Mouse (Mus musculus) stomach, embryonic 15.5 days (tissue): ENCODE data around the gene Slc4a4. TPM values are rescaled to one million over a fixed set of nuclear protein-coding genes. Genes with fewer than 3 reads are reported as not detected.

Source experiments
- ATAC-seq: fragments of 200-750 bp; cut with Nextera tagmentation; 2 replicates; pipeline ENCODE4 v1.8.0; 2017; ENCODE audit warnings: low read depth, moderate number of reproducible peaks, moderate TSS enrichment; ENCODE audit not compliant: insufficient read depth, low FRiP score
- H3K27ac ChIP-seq: fragments of 300-500 bp; sonication (generic); 2 replicates; pipeline ENCODE4 v1.5.1; 2015; ENCODE audit warnings: mild to moderate bottlenecking, inconsistent platforms
- H3K27me3 ChIP-seq: fragments of 300-500 bp; sonication (generic); replicated peaks from 2 replicates; pipeline ENCODE4 v1.6.1; 2015; ENCODE audit warnings: inconsistent platforms
- H3K36me3 ChIP-seq: fragments of 300-500 bp; sonication (generic); 2 replicates; pipeline ENCODE4 v1.6.1; 2015; ENCODE audit warnings: inconsistent platforms
- H3K4me1 ChIP-seq: fragments of 300-500 bp; sonication (generic); 2 replicates; pipeline ENCODE4 v1.6.1; 2015; ENCODE audit warnings: inconsistent platforms
- H3K4me2 ChIP-seq: fragments of 300-500 bp; sonication (generic); 2 replicates; pipeline ENCODE4 v1.6.1; 2015; ENCODE audit warnings: mild to moderate bottlenecking, inconsistent platforms
- H3K4me3 ChIP-seq: fragments of 300-500 bp; sonication (generic); replicated peaks from 2 replicates; pipeline ENCODE4 v1.5.1; 2015; ENCODE audit warnings: inconsistent platforms
- H3K9ac ChIP-seq: fragments of 300-500 bp; sonication (generic); 2 replicates; pipeline ENCODE4 v1.6.1; 2015; ENCODE audit warnings: inconsistent platforms
- H3K9me3 ChIP-seq: fragments of 300-500 bp; sonication (generic); 2 replicates; pipeline ENCODE4 v1.6.1; 2016; ENCODE audit warnings: inconsistent platforms
- WGBS: fragments of 180-500 bp; shearing (Covaris S2); methylation state at CpG from one replicate; pipeline ENCODE4 v1.1.7; 2015; 5-methylcytosine and 5-hydroxymethylcytosine counted together
- polyA plus RNA-seq: library from polyadenylated mRNA; unstranded; fragments of >200 nt; fragmentation: Nextera tagmentation; extraction: Ambion mirVana; gene quantifications from 2 replicates; pipeline ENCODE4 v1.2.1, GENCODE M21; 2015

Slc4a4 gene
- polyA plus RNA-seq, 1 experiment from 2014 or later, result 4.3 TPM

- Histone ChIP-seq H3K9ac (no peak overlapping the region), H3K4me3 (no peak overlapping the region), H3K4me1 (no peaks in the 10 kb centered on the region), H3K4me2 (peak overlapping the region; percentile 6; the same call in 1 of the 2 replicates), H3K27me3 (no peaks in the 10 kb centered on the region), H3K27ac (peak overlapping the region; percentile 60), H3K9me3 (no peaks in the 10 kb centered on the region), H3K36me3 (no peaks in the 10 kb centered on the region)
- 59% methylated on average over 6 of the region's 6 CpGs for WGBS
- ATAC-seq, result 0 out of 2 replicates have a peak, but pooled peaks have one; percentile 9
Observed at GRCm38 (mm10) chr5:89218709-89219108, 332.1 kb downstream of the Slc4a4 start.

DNA sequence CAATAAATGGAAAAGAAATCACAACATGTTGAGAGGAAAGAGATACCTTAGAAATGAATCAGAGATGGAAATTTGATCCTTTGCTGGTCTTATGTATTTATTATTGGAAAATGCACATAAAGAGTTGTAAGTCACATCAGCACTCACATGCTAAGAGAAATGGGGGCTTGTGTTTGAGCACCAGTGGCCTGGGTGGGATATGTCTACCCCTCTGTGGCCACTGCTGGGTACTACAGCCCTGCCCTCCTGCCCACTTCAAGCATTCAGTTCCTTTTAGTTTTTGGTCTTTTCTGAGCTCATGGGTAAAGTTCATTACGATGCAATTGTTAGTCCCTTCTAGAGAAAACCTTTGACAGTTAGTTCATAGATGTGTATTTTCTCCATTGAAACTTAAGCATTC lies 335.0 kb downstream of the Slc4a4 start:
- no peak for ATAC-seq
- H3K27ac ChIP-seq, result no peak overlapping the region
- no peak overlapping the region for H3K9ac ChIP-seq
- 61% methylated on average over 1 of the region's 1 CpGs for WGBS
- H3K4me2 ChIP-seq, result no peak overlapping the region
- no peak overlapping the region for H3K4me3 ChIP-seq
- H3K27me3 ChIP-seq, result no peaks in the 10 kb centered on the region
- H3K36me3 ChIP-seq, result no peaks in the 10 kb centered on the region
- no peaks in the 10 kb centered on the region for H3K4me1 ChIP-seq
- no peaks in the 10 kb centered on the region for H3K9me3 ChIP-seq

- no peak overlapping the region for H3K4me3 ChIP-seq
- no peaks in the 10 kb centered on the region for H3K27me3 ChIP-seq
- 42% methylated on average over 10 of the region's 10 CpGs for WGBS
- no peaks in the 10 kb centered on the region for H3K4me1 ChIP-seq
- H3K9me3 ChIP-seq, result no peaks in the 10 kb centered on the region
- no peak overlapping the region; the same call in 1 of the 2 replicates for H3K27ac ChIP-seq
- no peaks in the 10 kb centered on the region for H3K36me3 ChIP-seq
- no peak for ATAC-seq
- no peak overlapping the region for H3K4me2 ChIP-seq
- no peak overlapping the region for H3K9ac ChIP-seq
Observed at GRCm38 (mm10) chr5:89223061-89223740, 336.6 kb downstream of the Slc4a4 start.

DNA sequence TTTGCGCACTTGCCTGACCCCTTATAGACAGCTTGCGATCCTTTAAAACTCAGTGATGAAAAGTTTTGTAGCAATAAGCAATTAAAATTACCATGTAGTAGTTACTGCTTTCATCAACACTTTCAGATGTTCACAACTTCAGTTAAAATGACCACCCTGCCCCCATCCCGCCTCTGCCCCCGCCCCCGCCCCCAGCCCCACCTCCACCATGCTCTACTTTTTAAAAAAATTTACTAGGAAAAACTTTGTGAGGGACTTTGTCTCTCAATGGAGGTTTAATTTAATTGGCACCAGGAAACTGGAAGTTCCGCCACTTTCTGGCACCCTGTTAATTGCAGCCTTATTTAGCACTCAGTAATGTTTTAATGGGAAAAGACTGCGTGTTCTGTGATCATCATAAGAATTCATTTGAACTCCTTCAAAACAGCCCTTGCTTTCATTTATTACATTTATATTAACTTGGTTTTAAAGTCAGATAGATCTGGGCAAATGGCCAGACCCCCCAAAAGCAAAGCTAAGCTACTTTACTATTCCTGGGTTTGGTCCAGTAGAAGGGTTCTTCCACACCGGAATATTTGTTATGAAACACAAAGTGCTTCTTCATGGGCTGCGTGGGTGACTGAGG lies 337.2 kb downstream of the Slc4a4 start:
- WGBS, result 61% methylated on average over 9 of the region's 9 CpGs
- Histone ChIP-seq H3K4me1 (no peaks in the 10 kb centered on the region), H3K36me3 (no peaks in the 10 kb centered on the region), H3K27me3 (no peaks in the 10 kb centered on the region), H3K27ac (no peak overlapping the region; the same call in 1 of the 2 replicates), H3K9me3 (no peaks in the 10 kb centered on the region), H3K4me3 (no peak overlapping the region), H3K9ac (no peak overlapping the region), H3K4me2 (no peak overlapping the region)
- ATAC-seq, result no peak

DNA sequence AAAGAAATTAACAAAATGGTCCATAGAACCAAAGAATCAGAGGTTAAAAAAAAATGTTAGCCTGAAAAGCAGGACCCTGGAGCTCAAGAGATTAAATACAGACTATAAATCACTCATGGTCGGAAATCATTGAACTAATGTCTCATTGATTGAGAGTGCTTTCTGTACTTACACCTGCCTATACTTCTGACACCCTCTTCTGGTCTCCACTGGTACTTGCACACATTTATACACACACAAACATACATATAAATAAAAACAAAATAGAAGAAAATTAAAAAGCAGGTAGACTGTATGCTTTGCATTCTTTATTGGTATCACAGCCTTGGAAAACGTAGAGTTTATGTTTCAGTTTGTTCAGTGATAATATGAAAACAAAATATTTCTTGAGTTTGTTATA lies 341.3 kb downstream of the Slc4a4 start:
- no peak overlapping the region for H3K4me3 ChIP-seq
- no peak overlapping the region for H3K4me2 ChIP-seq
- H3K9me3 ChIP-seq, result no peaks in the 10 kb centered on the region
- no peak overlapping the region for H3K9ac ChIP-seq
- no peak for ATAC-seq
- 69% methylated on average over 2 of the region's 2 CpGs for WGBS
- no peaks in the 10 kb centered on the region for H3K36me3 ChIP-seq
- no peaks in the 10 kb centered on the region for H3K4me1 ChIP-seq
- H3K27me3 ChIP-seq, result no peaks in the 10 kb centered on the region
- no peak overlapping the region for H3K27ac ChIP-seq

DNA sequence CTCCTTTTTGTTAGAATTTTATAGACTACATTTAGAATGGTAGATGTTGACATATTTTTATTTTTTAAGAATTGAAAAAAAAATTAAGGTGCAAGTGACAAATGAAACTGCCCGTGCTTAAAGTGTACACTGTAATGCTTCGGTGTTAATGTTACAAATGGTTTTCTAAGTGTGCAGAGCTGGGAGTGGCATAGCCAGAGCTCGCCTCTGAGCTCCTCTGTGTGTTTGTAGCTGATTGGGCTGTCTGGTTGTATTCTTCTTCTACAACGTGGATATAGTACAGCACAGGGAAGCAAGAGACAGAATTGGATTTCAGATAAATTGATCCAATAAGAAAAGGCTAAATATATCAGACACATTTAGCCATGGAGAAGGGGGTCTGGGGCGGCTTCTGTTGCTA lies 343.0 kb downstream of the Slc4a4 start:
- Histone ChIP-seq H3K27ac (no peak overlapping the region), H3K36me3 (no peaks in the 10 kb centered on the region), H3K4me2 (no peak overlapping the region), H3K4me1 (no peaks in the 10 kb centered on the region), H3K4me3 (no peak overlapping the region), H3K27me3 (no peaks in the 10 kb centered on the region), H3K9ac (no peak overlapping the region), H3K9me3 (no peaks in the 10 kb centered on the region)
- ATAC-seq, result no peak
- WGBS, result 41% methylated on average over 5 of the region's 5 CpGs

- no peak for ATAC-seq
- H3K4me3 ChIP-seq, result no peak overlapping the region
- no peak overlapping the region for H3K4me2 ChIP-seq
- no peaks in the 10 kb centered on the region for H3K27me3 ChIP-seq
- 76% methylated on average over 7 of the region's 7 CpGs for WGBS
- no peaks in the 10 kb centered on the region for H3K4me1 ChIP-seq
- no peaks in the 10 kb centered on the region for H3K36me3 ChIP-seq
- H3K9me3 ChIP-seq, result no peaks in the 10 kb centered on the region
- no peak overlapping the region for H3K9ac ChIP-seq
- no peak overlapping the region for H3K27ac ChIP-seq
Observed at GRCm38 (mm10) chr5:89232313-89232712, 345.7 kb downstream of the Slc4a4 start.

- no peaks in the 10 kb centered on the region for H3K36me3 ChIP-seq
- H3K4me3 ChIP-seq, result no peak overlapping the region
- no peaks in the 10 kb centered on the region for H3K9me3 ChIP-seq
- no peaks in the 10 kb centered on the region for H3K27me3 ChIP-seq
- H3K27ac ChIP-seq, result no peak overlapping the region
- no peaks in the 10 kb centered on the region for H3K4me1 ChIP-seq
- no peak for ATAC-seq
- 77% methylated on average over 5 of the region's 5 CpGs for WGBS
- H3K4me2 ChIP-seq, result no peak overlapping the region
- H3K9ac ChIP-seq, result no peak overlapping the region
Observed at GRCm38 (mm10) chr5:89251806-89252205, 365.2 kb downstream of the Slc4a4 start.

- H3K4me3 ChIP-seq, result no peak overlapping the region
- no peaks in the 10 kb centered on the region for H3K36me3 ChIP-seq
- no peak overlapping the region for H3K27ac ChIP-seq
- H3K9me3 ChIP-seq, result no peaks in the 10 kb centered on the region
- 90% methylated on average over 9 of the region's 9 CpGs for WGBS
- no peak for ATAC-seq
- H3K4me2 ChIP-seq, result no peak overlapping the region
- no peaks in the 10 kb centered on the region for H3K4me1 ChIP-seq
- no peak overlapping the region for H3K9ac ChIP-seq
- no peaks in the 10 kb centered on the region for H3K27me3 ChIP-seq
Observed at GRCm38 (mm10) chr5:89259804-89260492, 373.3 kb downstream of the Slc4a4 start.

- WGBS, result 64% methylated on average over 2 of the region's 2 CpGs
- H3K27ac ChIP-seq, result no peak overlapping the region
- H3K4me2 ChIP-seq, result no peak overlapping the region
- H3K9ac ChIP-seq, result no peak overlapping the region
- no peaks in the 10 kb centered on the region for H3K27me3 ChIP-seq
- H3K4me3 ChIP-seq, result no peak overlapping the region
- H3K4me1 ChIP-seq, result no peaks in the 10 kb centered on the region
- no peaks in the 10 kb centered on the region for H3K9me3 ChIP-seq
- H3K36me3 ChIP-seq, result no peaks in the 10 kb centered on the region
- no peak for ATAC-seq
Observed at GRCm38 (mm10) chr5:89277049-89277448, 390.4 kb downstream of the Slc4a4 start.

DNA sequence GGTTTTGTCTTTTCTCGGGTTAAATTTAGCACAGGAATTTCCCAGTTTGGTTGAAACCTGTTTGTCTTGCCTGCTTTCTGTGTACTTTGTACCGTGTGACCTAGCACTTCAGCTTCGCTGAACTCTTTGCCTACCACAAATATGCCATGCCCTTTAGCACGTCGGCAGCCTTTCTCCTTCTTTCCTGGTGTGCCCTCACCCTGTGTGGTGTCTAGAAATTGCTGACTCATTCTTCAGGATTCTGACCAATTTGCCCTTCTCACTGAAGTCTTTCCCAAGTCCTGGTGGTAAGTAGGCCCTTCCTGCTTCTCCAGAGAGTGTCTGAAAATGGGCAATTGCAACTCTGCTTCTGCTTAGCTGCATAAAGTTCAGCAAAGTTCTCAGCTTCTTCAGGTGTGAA lies 391.0 kb downstream of the Slc4a4 start:
- Histone ChIP-seq H3K4me3 (no peak overlapping the region), H3K9me3 (no peaks in the 10 kb centered on the region), H3K27me3 (no peaks in the 10 kb centered on the region), H3K4me1 (no peaks in the 10 kb centered on the region), H3K36me3 (no peaks in the 10 kb centered on the region), H3K9ac (no peak overlapping the region), H3K27ac (no peak overlapping the region), H3K4me2 (no peak overlapping the region)
- 56% methylated on average over 5 of the region's 5 CpGs for WGBS
- peak; percentile 84 for ATAC-seq

GRCm38 (mm10) chr5:89278309-89278708 lies 391.7 kb downstream of the Slc4a4 start:
- Histone ChIP-seq H3K27me3 (no peaks in the 10 kb centered on the region), H3K9me3 (no peaks in the 10 kb centered on the region), H3K27ac (no peak overlapping the region), H3K9ac (no peak overlapping the region), H3K4me2 (no peak overlapping the region), H3K36me3 (no peaks in the 10 kb centered on the region), H3K4me1 (no peaks in the 10 kb centered on the region), H3K4me3 (no peak overlapping the region)
- peak; percentile 57; the same call in 1 of the 2 replicates for ATAC-seq
